Mouse (Mus musculus) layer of hippocampus, adult 9-10 months (tissue): Measurements from ENCODE around the gene Pnpo.

Experiments used
- DNase-seq: peaks from one replicate; pipeline ENCODE4 v3.0.0; 2022; ENCODE audit warnings: low spot score

Pnpo gene

DNA sequence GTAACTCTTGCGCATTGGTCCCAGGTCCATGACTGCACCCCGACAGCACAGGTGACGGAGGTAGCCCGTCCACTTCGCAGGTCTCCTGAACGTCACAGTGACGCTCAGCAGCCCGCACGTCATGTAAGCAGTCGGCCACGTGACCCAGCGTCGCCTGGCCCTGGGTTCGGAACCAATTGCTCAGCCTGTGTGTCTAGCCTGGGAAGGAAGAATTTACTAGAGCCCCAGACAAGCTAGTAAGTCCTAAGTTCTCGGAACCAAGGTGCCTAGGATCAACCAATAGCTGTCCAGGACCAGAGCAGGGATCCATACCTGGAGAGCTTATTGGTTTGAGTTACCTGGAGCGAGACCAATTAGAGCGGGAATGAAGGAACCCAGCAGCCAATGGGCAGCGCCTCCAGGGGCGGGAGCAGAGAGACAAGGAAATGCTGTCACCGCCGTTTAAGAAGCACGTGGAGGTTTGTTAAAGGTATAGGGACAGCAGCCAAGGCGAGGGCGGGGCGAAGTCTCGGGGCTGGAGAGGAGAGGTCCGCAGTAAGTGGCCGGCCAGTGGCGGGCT is at the start of gene Pnpo:
TSS of gene Pnpo (minus strand) at position 241 of the 559 bp plus-strand sequence.
- DNase-seq: peak; percentile 88

GRCm38 (mm10) chr11:96992722-96993311 is 49.0 kb upstream of the Pnpo start:
- no peak for DNase-seq

DNA sequence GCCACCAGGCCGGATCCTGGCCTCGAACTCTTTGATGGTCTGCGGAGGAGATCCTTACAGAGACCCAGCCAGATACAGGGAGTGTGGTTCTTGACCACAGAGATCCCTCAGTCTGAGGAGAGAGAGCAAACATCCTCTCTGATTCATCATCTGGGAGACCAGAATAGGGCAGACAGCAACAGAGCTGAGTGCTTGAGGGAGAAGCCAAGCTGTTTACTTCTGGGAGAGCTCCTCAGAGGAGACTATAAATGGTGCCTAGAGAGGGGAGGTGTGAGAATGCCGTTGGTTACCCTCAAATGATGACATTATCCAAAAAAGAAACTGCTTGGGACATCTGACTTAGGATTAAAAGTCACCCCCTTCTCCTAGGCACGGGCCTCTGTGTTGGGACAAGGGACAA is 47.7 kb upstream of the Pnpo start:
- DNase-seq: no peak

DNA sequence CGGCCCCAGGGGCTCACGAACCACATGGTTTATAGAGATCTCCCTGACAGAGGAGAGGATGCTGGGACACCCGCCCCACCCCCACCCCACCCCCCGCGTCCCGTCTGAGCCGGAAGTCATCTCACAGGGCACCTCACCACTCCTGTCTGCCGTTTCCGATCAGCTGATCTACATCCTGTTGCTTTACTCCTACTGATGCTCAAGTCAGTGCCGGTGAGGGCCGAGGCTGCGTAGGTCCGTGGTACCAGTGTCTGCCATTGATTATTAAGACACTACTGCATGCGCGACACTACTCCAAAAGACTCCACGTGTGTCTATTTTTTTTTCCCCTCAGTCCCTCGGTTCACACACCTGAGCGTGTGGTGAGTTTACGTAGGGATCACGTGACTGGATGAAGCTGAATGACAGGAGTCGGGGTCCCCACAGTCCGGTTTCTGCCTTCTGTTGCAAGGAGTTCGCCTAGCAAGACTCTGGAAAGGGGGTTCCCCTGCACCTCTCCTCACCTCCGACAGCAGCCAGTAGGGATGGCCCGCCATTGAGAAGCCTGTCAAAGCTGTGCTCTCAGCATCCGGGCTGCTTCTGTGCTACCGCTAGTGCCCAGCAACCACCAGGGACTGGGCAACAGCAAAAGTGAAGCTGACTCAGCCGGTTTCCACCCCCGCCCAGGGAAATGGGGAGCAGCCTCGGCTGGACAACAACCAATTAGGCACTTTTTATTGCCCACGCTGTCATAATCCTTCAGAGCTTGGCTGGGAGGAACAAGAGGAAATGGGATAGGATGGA is 44.3 kb upstream of the Pnpo start:
- no peak for DNase-seq

GRCm38 (mm10) chr11:96986463-96986862 is 42.7 kb upstream of the Pnpo start:
- DNase-seq: no peak

DNA sequence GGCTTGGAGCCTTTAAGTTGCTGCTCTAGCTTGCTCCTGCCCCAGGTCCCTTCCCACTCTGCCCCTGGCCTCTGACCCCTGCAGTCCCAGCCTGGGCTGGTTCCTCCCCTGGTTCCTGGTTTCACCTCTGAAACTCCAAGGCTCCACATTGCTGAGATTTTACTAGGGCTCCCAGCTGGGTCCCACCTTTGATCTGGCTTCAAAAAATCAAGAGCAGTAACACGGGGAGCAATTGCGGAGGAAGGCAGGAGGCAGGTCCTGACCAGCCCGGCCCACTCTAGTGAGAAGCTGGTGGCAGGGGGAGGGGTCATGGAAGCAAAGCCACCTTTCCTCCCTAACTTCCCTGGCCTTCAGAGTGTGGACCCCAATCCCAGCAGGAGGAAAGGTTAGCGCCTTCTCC is 41.1 kb upstream of the Pnpo start:
- no peak for DNase-seq

DNA sequence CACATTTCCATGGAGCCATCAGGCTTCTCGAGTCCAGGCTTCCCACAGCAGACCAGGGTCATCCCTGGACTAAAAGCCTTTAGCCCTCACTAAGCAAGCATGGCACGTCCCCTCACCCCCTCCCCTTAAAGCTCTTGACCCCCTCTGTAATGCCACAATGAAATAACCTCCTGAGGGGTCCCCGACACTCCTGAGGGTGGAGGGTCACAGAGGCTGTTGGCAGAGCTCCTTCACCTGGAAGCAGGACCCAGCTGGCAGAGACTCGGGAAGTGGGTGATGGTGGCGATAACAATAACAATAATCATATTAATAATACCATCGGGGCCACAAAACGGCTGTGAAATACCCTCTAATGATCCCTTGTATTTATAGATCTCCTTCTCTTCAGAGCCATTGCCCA is 39.1 kb upstream of the Pnpo start, which contains the start of gene Sp2:
TSS of gene Sp2 (minus strand) at position 101 of the 400 bp plus-strand sequence.
- DNase-seq: no peak

GRCm38 (mm10) chr11:96982355-96982754 is 38.6 kb upstream of the Pnpo start:
- DNase-seq: peak; percentile 76

GRCm38 (mm10) chr11:96981461-96981860 is 37.7 kb upstream of the Pnpo start:
- no peak for DNase-seq

GRCm38 (mm10) chr11:96980021-96980420 is 36.2 kb upstream of the Pnpo start:
- no peak for DNase-seq

DNA sequence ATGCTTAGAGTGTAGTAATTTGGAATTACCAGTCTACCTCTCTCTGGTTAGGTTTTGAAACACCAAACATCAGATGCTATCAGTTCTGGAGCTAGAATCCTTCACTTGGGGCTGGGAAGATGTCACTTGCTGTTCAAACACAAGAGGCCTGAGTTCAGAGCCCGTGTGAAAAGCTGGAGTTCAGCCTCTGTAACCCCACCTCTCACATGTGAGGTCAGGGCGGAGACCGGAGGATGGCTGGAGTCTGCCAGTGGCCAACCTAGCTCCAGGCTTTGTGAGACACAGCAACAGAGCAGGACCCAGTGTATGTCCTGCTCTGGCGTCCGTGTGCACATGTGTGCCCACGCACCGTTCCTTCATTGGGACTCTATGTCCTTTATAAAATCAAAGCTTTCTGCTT is 35.5 kb upstream of the Pnpo start:
- DNase-seq: no peak

DNA sequence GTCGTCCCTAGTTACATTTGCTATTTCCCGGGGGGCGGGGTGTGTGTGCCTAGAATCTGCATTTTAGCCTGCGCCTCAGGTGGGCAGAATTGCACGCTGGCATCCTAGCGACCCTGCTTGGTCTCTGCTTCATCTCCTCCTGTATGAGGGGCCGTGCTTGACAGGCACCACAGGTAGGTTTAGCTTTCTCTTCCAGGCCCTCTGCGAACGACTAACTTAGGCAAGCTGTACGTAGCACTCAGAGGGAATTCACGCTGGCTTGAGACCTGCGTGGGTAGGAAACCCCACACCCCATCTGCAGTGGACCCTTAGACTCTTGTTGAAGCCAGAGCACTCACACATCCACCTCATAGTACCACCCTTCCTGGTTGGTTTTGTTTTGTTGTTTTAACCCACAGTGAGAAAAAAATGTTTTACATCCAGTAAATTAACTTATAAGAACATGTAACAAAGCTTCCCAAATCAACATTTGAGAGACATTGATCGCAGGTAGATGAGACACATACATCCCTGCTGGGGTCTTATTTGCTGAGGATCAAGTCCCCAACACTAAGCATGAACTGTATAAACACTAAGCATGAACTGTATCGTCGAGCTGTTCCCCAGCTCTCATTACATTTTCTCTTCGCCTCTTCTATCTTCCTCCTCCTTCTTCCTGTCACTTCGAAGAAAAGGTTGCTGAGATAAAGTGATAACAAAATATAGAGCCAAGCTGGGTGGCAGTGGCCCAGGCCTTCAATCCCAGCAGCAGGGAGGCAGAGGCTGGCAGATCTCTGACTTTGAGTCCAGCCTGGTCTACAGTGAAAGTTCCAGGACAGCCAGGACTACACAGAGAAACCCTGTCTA is 34.8 kb upstream of the Pnpo start:
- DNase-seq: no peak

- peak; percentile 100 for DNase-seq
These were observed 34.0 kb upstream of the Pnpo start for GRCm38 (mm10) chr11:96977606-96978400.

DNA sequence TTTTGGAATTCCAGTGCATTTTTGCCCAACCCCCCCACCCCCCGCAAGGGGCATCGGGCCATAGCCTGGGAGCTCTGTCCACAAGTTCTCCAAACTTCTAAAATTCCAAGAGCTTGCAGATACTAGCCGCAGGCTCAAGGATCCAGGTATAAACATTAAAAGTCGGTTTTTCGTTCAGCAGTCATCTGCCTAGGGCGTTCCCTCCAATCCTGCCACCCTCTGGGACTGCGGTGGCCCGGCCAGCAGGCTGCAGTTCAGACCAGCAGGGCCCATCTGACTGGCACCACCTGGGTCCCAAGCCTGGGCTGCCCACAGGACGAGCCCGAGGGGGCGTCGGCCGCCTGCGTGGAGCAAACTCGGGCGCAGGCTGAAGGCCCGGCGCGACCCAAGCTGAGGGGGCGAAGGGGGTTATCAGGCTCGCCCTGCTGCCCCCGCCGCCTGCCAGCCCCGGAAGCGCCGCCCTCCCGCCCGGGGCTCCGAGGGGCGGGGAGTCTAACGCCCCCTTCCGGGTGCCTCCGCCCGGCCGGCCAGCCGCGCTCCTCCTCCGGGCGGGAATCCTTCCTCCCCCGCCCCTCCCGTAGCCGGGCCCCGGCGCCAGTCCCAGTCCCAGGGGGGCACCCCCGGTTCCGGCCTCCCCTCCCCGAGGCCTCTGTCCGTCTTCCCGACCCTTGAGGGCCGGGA is 33.3 kb upstream of the Pnpo start:
- DNase-seq: no peak

DNA sequence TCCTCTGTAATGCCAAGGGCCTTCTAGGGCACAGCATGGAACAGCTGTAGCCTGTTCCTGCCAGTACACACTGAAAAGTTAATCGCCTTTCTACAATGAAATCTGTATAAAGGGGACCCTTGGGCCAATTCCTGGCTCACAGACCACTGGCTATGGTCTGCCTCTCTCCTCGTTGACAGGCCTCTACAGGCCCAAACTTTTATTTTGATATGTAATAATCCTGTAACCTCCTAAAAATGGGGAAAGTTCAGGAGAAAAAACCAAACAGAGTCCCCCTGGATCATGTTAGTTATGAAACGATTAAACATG is 32.5 kb upstream of the Pnpo start:
- no peak for DNase-seq

DNA sequence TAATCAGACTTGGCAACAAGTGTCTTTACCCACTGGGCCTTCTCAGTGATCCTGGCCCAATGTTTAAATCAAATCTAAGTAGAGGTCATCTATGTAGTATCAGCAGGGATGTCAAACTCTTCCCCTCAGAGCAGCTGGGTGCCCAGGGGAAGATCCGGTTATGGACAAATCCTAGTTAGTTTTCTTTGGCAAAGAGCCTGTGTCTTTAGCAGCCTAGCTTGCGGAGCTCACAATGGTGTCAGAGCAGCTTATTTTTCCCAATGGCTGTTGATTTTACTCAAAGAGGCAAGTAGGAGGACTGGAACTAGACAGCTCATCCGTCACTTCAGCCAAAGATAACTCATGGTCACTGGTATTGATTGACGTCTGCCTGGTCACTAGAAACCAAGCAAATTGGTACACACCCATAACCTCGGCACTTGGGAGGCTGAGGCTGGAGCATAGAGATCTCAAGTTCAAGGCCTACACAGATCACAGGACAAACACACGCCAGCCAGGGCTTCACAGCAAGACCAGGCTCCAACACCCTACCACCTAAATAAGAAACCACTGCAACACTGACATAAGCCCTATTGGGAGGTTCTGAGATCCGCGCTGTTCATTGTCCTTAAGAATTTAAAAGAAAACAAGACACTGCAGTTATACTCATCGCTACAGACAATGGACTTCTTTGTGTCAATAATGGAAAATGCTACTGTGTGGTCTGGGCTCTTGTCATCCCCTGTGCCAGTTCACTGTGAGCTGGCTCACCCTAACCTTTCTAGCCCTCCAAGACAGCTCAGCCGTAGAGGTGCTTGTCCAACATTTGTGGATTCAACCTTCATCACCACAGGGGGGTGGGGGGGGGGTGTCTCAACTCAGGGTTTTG is 32.0 kb upstream of the Pnpo start:
- no peak for DNase-seq

DNA sequence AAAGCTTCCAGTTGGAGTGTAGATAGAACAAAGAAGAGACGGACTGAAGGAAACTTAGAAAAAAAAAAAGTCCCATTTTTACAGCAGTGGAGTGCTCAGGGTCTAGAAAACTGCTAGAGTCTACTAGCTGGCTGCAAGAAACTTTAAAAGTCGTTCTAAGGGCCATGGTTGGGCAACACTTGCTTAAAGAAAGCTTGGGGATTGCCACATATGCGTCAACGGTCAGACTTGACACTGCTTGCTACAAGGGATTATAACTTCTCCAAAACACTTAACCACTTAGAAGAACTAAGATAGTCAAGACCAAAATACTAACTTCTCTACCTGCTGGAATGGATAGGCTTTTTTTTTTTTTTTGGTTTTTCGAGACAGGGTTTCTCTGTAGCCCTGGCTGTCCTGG is 31.0 kb upstream of the Pnpo start:
- no peak for DNase-seq

- no peak for DNase-seq
These were observed 29.7 kb upstream of the Pnpo start for GRCm38 (mm10) chr11:96973426-96973964.

DNA sequence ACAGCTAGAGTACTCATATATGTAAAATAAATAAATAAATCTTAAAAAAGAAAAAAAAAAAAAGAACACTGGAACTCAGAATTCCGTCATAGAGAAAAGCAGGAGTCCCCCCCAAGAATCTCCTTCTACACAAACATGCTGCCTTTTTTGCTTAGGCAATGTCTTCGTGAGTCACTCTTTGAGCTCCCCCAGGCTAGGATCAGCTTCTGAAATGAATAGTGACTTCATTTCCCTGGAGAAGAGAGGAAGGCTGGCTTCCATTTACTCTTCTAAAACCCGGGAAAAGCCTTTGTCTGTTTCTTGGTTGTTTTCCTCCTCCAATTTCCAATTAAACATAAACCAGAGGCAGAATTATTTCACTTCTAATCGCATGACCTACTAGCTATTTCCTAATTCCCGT is 29.1 kb upstream of the Pnpo start:
- no peak for DNase-seq

- DNase-seq: no peak
These were observed 26.6 kb upstream of the Pnpo start for GRCm38 (mm10) chr11:96970341-96970740.
